Mouse (Mus musculus): Measurements from ENCODE around the gene Grid2.

Gene Grid2

DNA sequence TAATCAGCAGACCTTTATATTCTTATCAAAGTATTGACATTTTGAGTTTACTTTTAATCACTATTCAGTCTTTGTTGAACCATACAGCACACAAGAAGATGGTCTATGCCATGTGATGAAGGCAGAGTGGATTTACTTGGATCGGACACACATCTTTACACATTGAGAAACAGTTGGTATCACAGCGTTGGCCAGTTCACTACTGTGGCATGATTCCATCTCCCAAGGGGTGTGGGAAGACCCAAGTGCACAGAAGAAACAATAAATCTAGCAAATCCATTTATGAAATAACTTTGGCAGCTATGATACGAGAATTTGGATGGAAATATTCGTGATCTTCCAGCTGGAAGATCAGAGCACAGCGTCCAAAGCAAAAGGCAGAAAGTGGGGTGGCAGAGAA lies 792.3 kb downstream of the Grid2 start:
- no peak for DNase-seq (ENCODE audit: low read depth, low spot score)

DNA sequence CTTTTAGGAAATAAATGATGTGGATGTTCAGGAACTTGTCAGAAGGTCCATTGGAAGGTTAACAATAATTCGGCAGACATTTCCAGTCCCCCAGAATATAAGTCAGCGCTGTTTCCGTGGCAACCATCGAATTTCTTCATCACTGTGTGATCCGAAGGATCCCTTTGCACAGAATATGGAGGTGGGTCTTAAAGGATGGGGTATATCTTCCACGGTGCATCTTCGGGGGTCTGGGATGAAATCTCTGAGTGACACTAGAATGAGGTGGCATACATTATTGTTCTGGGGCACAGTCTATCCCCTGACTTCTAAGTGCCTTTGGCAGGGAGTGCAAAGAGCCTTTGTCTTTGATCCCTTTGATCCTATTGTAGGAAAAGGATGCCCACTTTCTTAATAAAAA lies 808.2 kb downstream of the Grid2 start:
- DNase-seq (ENCODE audit: low read depth, low spot score): no peak

DNA sequence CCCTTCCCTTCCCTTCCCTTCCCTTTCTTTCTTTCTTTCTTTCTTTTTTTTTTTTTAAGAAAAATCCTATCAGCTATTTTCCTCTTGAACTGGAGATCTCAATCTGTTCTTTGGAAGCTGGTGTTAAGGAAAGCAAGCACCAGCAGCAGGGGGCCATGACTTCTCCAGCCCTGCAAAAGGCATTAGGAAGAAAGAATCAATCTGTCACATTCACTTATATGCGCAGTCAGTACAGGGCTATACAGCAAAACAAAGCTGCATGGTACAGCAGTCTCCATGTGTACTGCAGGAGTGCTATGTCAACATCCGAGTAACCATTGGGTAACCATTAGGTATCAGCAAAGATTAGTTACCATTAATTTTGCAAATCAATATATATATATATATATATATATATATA lies 809.0 kb downstream of the Grid2 start:
- no peak for DNase-seq (ENCODE audit: low read depth, low spot score)

DNA sequence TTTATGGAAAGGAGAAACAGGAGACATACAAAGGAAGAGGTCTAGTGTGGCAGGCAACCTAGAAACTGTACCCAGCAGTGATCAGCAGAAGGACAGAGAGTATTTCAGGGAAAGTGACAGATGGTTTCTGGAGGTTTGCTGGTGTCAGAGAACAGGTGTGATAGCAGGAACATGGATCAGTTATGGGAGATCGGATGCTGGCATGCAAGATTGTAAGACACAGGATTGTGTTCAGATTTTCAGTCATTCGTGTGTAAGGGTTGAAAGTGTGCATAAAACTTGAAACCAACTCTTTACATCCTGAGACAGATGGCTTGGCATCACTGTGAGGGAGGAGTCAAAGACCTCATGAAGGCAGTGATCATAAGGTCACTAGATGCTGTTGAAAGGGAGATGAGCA lies 817.7 kb downstream of the Grid2 start:
- no peak for DNase-seq (ENCODE audit: low read depth, low spot score)

DNA sequence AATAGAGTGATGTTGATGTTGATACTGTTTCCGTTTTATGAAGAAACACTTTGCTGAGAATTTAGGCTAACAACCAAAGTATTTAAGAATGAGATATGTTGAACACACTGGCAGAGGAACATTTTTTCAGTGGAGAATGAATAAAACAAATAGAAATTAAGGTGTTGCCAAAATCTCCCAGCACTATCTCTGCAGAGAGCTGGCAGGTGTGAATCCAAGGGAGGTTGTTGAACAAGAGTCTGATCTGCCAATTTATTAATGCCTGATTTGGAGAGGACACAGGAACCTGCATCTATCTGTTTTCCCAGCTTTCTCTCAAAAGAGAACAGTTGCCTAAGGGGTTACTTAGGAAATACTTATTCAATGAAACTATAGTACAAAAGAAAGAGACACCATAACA lies 822.2 kb downstream of the Grid2 start:
- no peak for DNase-seq (ENCODE audit: low read depth, low spot score)

DNA sequence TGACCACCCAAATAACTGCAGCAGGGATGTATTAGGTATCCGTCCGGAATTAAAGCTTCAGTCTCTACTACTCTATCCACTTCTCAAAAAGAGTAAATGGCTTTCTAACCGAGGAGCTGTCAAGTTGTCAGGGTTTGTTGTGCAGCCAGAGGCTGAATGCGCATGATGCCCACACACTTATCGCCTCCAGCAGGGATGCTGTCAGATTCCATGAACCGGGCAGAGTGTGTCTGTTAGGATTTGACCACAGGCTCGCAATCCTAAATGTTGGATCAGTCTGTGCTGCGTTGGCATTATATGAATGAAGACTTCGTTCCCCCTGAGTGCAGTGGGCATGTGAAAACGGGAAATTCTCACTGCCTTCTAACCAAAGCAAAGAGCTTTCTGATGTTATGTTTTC lies 843.0 kb downstream of the Grid2 start:
- DNase-seq (ENCODE audit: low read depth, low spot score): no peak

DNA sequence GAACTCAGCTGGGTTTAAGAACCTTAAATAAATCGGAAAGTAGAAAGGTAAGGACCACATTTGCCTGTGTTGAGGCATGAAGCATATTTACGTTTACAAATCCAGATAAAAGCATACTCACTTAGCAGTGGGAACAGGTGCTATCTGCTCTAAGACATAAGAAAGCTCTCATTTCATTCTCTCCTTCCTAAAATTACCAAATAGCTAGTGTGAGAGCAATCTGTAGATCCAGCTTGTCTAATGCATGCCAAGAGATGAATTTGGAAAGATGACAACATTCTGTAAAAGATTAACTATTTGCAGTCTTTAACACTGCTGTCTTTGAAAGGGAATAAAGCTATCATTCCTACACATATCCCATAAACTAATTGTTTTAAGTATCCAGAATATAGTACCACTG lies 858.9 kb downstream of the Grid2 start:
- no peak for DNase-seq (ENCODE audit: low read depth, low spot score)

DNA sequence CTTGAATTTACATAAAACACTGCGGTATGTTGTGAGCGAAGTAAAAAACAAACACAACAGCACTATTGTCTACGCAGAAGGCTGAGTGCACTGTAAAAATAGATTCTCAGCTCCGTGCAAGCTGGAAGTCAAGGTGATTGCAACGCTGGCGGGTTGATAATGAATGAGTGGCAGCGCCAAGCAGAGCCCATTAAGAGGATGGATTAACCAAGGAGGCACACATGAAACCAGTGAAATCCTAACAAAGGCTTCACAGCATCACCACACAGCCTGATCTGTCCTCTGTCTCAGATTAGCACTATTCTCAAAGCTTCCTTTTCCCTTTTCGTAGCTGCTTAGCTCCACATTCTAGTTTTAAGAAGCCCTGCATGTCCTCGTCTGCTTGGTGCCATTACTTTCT lies 880.6 kb downstream of the Grid2 start:
- DNase-seq (ENCODE audit: low read depth, low spot score): no peak

DNA sequence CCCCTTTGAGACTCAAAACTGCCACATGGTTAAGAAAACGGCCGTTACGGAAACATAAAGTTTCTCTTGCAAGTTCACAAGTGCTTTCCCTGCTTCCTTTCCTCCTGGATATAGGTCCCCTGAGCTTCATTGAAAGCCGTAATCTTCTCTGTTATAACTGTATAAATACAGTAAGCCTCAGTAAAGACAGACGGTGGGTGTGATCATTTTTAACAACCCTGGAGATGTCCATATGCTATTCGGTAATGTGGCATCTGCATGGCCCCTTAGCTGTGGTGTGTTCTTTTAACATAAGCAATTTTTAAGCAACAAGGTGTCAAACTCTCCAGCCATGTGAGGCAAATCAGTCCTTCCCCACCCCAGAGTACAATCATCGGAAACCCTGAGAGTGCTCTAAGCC lies 892.9 kb downstream of the Grid2 start:
- DNase-seq (ENCODE audit: low read depth, low spot score): no peak

DNA sequence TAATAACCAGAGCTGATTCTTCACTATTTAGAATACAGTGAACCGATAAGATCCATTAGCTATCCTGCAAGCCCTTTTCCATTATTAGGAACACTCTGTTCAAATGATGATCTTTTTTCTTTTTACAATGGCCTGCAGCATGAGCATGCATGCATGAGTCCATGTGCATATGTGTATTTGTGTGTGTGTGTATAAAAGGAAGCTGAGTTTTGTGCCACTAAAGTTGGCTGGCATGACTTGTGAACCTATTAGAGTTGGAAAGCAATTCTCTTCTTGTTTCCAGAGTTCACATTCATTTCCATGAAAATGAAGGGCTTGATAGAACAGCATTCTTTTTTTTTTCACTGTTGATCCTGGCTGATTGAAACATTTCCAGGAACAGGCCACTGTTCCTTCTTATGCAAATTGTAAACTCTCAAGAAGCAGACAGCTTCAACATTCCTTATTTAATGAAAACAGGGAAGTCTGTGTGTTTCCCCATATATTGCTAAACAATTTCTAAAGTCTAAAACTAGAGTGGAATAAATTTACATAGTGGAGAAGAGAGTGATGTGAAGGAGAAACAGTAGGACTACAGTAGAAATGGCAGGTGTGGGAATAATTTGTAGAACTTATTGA lies 919.4 kb downstream of the Grid2 start:
- no peak for DNase-seq (ENCODE audit: low read depth, low spot score)

DNA sequence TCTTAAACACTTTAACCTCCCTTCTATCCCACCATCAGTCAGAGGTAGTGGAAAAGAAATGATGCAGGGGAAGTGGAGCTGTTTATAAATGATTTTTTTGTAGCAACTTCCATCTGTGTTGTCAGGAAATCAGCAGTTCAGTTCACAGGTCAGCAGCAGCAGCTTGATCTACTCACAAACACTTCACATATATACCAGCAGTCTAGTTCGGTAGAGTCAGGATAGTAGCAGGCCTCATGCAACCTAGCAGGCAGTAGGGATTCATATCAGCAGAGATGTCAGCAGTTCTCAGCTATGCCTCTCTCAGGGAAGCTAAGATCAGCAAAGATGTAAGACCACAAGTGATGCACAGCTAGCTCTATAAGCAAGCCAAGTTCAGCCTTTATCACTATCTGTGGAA lies 938.0 kb downstream of the Grid2 start:
- DNase-seq (ENCODE audit: low read depth, low spot score): no peak

DNA sequence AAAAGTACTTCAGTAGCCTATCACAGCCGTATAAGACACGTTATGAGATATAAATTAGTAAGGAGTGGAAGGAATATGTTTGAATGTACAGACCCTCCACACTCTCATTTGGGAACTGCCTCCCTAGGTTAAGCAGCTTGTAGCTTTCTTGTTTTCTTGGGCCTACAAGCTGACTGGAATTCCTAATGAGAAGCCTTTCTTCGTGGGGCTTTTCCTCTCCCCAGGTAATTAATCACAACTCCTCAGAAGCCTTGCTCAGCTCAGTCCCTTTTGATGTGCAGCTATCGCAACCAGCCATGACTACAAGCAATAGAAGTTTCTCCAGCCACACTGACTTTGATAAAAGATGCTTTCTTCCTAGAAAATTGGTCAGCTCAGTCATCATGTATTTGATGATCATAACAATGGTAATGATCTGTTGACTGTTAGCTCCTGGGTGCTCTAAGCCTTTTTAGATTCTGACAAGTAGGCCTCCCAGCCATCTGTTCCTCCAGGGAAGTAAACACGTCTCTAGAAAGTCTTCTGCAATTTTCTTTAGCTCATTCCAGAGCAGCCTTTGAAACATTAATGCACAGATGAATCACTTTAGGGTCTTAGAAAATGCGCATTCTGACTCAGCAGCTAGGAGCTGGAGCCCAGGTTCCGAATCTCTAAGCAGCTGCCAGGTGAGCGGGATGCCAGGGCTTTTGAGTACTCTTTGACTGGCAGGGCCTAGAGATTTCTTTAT lies 946.9 kb downstream of the Grid2 start:
- no peak for DNase-seq (ENCODE audit: low read depth, low spot score)

DNA sequence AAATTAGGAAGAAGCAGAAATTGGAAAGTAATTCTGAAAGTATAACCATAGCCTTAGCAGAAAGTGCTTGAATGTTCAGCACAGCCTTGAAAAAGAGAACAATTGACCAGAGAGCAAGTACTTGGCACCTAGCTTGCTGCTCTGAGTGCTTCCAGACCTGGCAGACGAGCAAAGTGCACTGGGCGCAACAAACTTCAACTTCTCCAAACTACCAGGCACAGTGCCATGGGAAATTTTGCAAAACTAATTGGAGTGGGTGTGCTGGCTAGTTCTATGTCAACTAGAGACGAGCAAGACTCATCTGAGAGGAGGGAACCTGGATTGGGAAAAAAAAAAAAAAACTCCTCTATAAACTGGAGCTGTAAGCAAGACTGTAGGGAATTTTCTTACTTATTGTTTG lies 980.7 kb downstream of the Grid2 start:
- peak; percentile 3 for DNase-seq (ENCODE audit: low read depth, low spot score)

DNA sequence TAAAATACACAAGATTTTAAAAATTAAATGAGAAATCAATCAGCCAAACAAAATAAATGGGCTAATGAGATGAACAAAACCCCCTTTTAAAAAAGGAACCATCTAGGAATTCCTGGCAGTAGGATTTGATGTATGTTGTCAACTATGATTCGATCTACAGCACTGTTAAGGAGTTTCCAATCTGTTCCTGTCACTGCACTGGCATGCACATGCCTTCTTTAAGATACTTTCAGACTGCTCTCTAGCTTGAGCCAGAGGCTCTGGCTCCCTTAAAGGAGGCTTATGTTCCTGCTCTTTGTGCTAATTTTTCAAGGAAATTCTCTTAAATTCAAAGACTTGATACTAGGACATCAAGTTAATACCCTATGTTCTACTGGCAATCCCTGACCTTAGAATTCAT lies 984.9 kb downstream of the Grid2 start:
- no peak for DNase-seq (ENCODE audit: low read depth, low spot score)

DNA sequence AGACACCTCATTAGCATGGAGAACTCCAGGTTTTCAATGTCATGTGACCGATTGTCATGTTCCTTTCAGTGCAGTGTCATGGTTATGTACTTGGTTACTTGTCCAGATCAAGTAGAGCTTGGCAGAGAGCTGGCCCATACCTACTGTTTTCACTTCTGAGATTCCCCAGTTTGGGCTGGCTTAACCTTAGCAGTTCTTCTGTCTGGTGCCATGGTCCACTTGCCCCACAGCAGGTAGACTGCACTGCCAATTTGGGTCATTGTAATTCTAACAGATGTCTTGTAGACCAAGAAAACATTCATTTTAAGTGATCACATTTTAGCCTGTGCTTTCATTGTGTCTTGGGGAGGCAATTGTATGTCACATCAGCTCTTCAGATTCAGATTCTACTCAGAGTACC lies 990.3 kb downstream of the Grid2 start:
- no peak for DNase-seq (ENCODE audit: low read depth, low spot score)

DNA sequence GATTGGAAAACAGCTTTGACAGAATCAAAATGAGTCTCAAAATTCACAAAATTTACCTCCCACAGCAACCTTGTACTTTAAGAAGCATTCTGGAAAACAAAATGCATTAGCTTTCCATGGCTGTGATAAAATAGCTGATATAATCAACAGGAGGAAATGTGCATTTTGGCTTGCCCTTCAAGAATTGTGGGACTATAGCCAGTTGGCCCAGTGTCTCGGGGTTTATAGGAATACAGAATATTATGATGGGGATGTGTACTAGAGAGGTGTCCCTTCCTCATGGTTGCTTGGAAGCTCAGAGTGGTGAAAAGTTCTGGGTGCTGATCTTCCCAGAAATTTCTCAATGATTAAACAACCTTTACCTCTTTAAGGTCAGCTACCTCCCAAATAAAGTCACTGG lies 995.4 kb downstream of the Grid2 start:
- DNase-seq (ENCODE audit: low read depth, low spot score): no peak

DNA sequence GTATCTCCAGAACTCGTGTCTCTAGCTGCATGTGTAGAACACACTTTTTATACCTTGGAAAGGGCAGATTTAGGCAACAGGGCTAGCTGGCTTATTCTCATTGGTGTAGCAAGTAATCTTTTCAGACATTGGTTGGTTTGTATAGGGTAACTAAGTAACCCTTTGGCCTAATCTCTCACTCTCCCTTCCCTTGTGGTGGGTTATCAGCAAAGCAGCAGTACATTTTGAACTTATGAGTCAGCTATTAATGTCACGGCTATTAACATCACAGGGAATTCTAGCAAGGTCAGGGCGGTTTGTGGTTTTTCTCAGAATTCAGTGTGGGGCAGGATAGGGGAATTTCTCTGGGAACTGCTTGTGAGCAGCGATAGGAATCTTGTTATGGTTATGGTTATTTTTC lies 1007.8 kb downstream of the Grid2 start:
- DNase-seq (ENCODE audit: low read depth, low spot score): no peak

DNA sequence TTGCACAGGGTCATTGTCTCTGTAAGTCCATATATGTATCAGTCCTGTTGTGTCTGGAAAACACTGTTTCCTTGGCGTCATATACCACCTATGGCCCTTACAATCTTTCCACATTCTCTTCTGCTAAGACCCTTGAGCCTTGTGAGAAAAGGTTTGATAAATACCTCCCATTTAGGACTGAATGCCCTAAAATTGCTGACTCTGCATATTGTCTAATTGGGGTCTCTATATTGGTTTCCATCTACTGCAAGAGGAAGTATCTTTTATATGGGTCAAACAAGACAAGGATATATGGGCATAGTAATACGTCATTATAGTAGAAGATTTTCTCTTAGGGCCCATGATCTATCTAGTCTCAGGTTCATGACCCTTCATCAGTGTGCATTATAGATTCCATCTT lies 1008.5 kb downstream of the Grid2 start:
- DNase-seq (ENCODE audit: low read depth, low spot score): no peak

DNA sequence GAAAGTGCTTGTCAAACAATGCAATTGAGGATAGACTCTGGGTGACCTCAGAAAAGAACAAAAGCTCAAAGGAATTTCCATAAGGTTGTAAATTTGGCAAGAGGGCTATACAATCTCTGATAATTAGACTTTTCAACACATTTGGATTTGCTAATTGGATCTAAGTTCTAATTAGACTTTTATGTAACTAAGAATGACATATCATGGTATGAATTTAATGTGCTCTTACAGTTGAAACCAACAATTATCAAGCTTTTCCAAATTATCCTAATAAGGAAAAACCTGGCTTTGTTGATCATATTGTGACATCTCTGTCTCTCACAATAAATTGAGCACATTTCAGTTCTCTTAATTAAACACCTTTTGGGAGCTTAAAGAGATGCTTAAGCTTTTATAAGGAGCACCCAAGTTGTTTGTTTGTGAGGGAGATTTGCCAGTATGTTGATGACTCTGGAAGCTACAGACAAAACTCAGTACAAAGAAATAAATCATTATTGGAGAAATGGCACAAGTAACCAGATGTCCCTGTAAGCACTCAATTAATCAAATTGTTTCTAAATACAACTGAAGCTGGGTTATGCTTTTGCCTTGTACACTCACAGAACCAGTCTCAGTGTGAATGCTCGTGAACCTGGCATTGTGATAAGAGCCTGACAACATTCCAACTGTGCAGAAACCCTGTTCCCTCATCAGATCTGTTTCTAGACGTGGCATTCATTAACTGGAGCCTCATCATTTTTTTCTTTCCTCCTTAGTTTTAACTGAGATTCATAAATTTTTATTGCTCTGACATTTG lies 1018.8 kb downstream of the Grid2 start:
- peak; percentile 4 for DNase-seq (ENCODE audit: low read depth, low spot score)

DNA sequence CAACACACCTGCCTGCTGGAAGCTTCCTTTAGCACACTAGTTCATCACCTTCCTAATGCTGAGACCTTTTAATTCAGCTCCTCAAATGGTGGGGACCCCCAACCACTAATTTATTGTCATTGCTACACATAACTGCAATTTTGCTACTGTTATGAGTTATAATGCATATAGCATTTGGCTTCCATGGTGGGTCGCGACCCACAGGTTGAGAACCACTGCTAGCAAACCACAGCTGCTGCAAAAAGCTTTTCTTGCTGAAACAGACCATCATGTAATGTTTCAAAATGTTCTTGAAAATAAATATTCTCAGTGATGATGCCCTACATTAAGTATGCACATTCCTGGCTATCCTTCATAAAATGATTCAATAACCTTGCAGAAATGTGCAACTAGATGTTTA lies 1024.3 kb downstream of the Grid2 start:
- DNase-seq (ENCODE audit: low read depth, low spot score): no peak

DNA sequence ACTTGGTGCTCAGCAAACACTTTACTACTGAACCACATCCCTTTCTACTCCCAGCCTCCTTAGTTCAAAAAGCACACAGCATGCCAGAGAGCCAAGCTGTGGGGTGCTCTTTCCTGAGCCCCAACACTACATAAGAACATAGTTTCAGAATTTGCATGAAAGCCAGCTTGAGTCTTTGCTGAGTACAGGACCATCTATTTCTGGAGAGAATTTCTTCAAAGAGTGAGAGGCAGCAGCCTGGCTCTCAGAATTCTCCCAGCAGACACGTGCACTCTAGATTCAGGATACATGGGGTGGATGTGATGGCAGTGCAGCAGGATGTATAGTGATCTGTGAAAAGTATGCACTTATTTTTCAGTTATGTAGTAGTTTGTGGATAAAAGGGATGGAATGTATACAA lies 1038.1 kb downstream of the Grid2 start:
- no peak for DNase-seq (ENCODE audit: low read depth, low spot score)

DNA sequence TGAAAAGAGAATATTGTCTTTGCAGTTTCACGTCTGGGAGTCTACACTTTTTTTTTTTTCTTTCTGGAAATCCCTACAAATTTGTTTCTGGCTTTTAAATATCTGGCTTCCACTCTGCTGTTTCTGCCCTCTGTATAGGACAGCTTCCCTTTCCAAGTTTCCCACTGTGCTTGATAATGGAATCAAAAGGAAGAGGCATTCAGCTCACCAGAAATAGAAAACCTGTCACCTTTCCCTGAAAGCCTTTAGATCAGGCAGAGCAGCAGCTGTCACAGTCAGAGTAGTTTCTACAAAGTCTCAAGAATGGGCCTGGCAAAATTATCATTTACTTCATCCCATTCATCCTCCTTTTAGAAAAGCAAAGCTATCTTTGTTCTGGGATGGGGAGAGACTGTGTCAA lies 1042.0 kb downstream of the Grid2 start:
- no peak for DNase-seq (ENCODE audit: low read depth, low spot score)

Measured in retina, adult 2 months (tissue).